Mouse (Mus musculus): ENCODE data around the gene Vwa8. TPM values are rescaled to one million over a fixed set of nuclear protein-coding genes. Genes with fewer than 3 reads are reported as not detected.

Vwa8 gene
- polyA plus RNA-seq, 2 experiments = 6.4 to 8.3 TPM

- no peak for ATAC-seq (ENCODE audit: insufficient read depth)
- Histone ChIP-seq H3K27ac (no peak overlapping the region), H3K27me3 (ENCODE audit: control insufficient read depth, insufficient read depth, low read length) (no peaks in the 10 kb centered on the region), H3K4me3 (ENCODE audit: insufficient read depth in 1 of 2, low read depth in 2 of 2, low read length in 2 of 2) (no peak overlapping the region), H3K9me3 (ENCODE audit: control insufficient read depth, low read length) (no peaks in the 10 kb centered on the region), H3K36me3 (replicated peaks; ENCODE audit: control insufficient read depth, insufficient read depth, low read depth) (no peaks in the 10 kb centered on the region), H3K4me1 (replicated peaks; ENCODE audit: control insufficient read depth in 2 of 2, insufficient read depth in 2 of 2, low read length in 1 of 2) (no peaks in the 10 kb centered on the region), H3K4me2 (ENCODE audit: low read depth) (no peak overlapping the region), H3K9ac (replicated peaks) (no peak overlapping the region)
- no peak for DNase-seq (ENCODE audit: low read depth in 3 of 3, low spot score in 3 of 3)
- TF ChIP-seq CTCF (IDR thresholded peaks at IDR 0.05; ENCODE audit: low read depth) (no peak), EP300 (IDR thresholded peaks at IDR 0.05; ENCODE audit: low read depth) (no peak)
- 70% methylated on average over 11 of the region's 11 CpGs for WGBS (ENCODE audit: insufficient replicate concordance)
Measured at GRCm38 (mm10) chr14:79049544-79049943, 200.7 kb downstream of the Vwa8 start.

- TF ChIP-seq CTCF (IDR thresholded peaks at IDR 0.05; ENCODE audit: low read depth) (no peak), EP300 (IDR thresholded peaks at IDR 0.05; ENCODE audit: low read depth) (no peak)
- no peak for ATAC-seq (ENCODE audit: insufficient read depth)
- no peaks in the 10 kb centered on the region for H3K4me1 ChIP-seq (replicated peaks; ENCODE audit: control insufficient read depth in 2 of 2, insufficient read depth in 2 of 2, low read length in 1 of 2)
- DNase-seq (ENCODE audit: low read depth in 3 of 3, low spot score in 3 of 3) = no peak
- H3K27me3 ChIP-seq (ENCODE audit: control insufficient read depth, insufficient read depth, low read length) = no peaks in the 10 kb centered on the region
- no peak overlapping the region for H3K4me3 ChIP-seq (ENCODE audit: insufficient read depth in 1 of 2, low read depth in 2 of 2, low read length in 2 of 2)
- no peaks in the 10 kb centered on the region for H3K36me3 ChIP-seq (replicated peaks; ENCODE audit: control insufficient read depth, insufficient read depth, low read depth)
- no peak overlapping the region for H3K9ac ChIP-seq (replicated peaks)
- WGBS (ENCODE audit: insufficient replicate concordance) = 76% methylated on average over 3 of the region's 3 CpGs
- no peak overlapping the region for H3K27ac ChIP-seq
- H3K4me2 ChIP-seq (ENCODE audit: low read depth) = no peak overlapping the region
- no peaks in the 10 kb centered on the region for H3K9me3 ChIP-seq (ENCODE audit: control insufficient read depth, low read length)
Measured at GRCm38 (mm10) chr14:79065636-79066035, 216.8 kb downstream of the Vwa8 start.

GRCm38 (mm10) chr14:79069515-79069914 is 220.7 kb downstream of the Vwa8 start:
- Histone ChIP-seq H3K27me3 (ENCODE audit: control insufficient read depth, insufficient read depth, low read length) (no peaks in the 10 kb centered on the region), H3K27ac (no peak overlapping the region), H3K9me3 (ENCODE audit: control insufficient read depth, low read length) (no peaks in the 10 kb centered on the region), H3K4me3 (ENCODE audit: insufficient read depth in 1 of 2, low read depth in 2 of 2, low read length in 2 of 2) (no peak overlapping the region), H3K9ac (replicated peaks) (no peak overlapping the region), H3K4me1 (replicated peaks; ENCODE audit: control insufficient read depth in 2 of 2, insufficient read depth in 2 of 2, low read length in 1 of 2) (no peaks in the 10 kb centered on the region), H3K36me3 (replicated peaks; ENCODE audit: control insufficient read depth, insufficient read depth, low read depth) (no peaks in the 10 kb centered on the region), H3K4me2 (ENCODE audit: low read depth) (no peak overlapping the region)
- 85% methylated on average over 1 of the region's 1 CpGs for WGBS (ENCODE audit: insufficient replicate concordance)
- no peak for ATAC-seq (ENCODE audit: insufficient read depth)
- no peak for DNase-seq (ENCODE audit: low read depth in 3 of 3, low spot score in 3 of 3)
- TF ChIP-seq CTCF (IDR thresholded peaks at IDR 0.05; ENCODE audit: low read depth) (no peak), EP300 (IDR thresholded peaks at IDR 0.05; ENCODE audit: low read depth) (no peak)

GRCm38 (mm10) chr14:79074786-79075185 is 225.9 kb downstream of the Vwa8 start:
- WGBS (ENCODE audit: insufficient replicate concordance) = 79% methylated on average over 8 of the region's 8 CpGs
- no peak overlapping the region for H3K9ac ChIP-seq (replicated peaks)
- DNase-seq (ENCODE audit: low read depth in 3 of 3, low spot score in 3 of 3) (no peak), ATAC-seq (ENCODE audit: insufficient read depth) (no peak)
- H3K4me3 ChIP-seq (ENCODE audit: insufficient read depth in 1 of 2, low read depth in 2 of 2, low read length in 2 of 2) = no peak overlapping the region
- H3K4me2 ChIP-seq (ENCODE audit: low read depth) = no peak overlapping the region
- H3K36me3 ChIP-seq (replicated peaks; ENCODE audit: control insufficient read depth, insufficient read depth, low read depth) = no peaks in the 10 kb centered on the region
- no peak overlapping the region for H3K27ac ChIP-seq
- TF ChIP-seq EP300 (IDR thresholded peaks at IDR 0.05; ENCODE audit: low read depth) (no peak), CTCF (IDR thresholded peaks at IDR 0.05; ENCODE audit: low read depth) (no peak)
- H3K4me1 ChIP-seq (replicated peaks; ENCODE audit: control insufficient read depth in 2 of 2, insufficient read depth in 2 of 2, low read length in 1 of 2) = no peaks in the 10 kb centered on the region
- H3K27me3 ChIP-seq (ENCODE audit: control insufficient read depth, insufficient read depth, low read length) = no peaks in the 10 kb centered on the region
- H3K9me3 ChIP-seq (ENCODE audit: control insufficient read depth, low read length) = no peaks in the 10 kb centered on the region

- H3K27ac ChIP-seq = no peak overlapping the region
- no peaks in the 10 kb centered on the region for H3K36me3 ChIP-seq (replicated peaks; ENCODE audit: control insufficient read depth, insufficient read depth, low read depth)
- H3K9me3 ChIP-seq (ENCODE audit: control insufficient read depth, low read length) = no peaks in the 10 kb centered on the region
- ATAC-seq (ENCODE audit: insufficient read depth) (no peak), DNase-seq (ENCODE audit: low read depth in 3 of 3, low spot score in 3 of 3) (no peak)
- TF ChIP-seq CTCF (IDR thresholded peaks at IDR 0.05; ENCODE audit: low read depth) (no peak), EP300 (IDR thresholded peaks at IDR 0.05; ENCODE audit: low read depth) (no peak)
- no peak overlapping the region for H3K9ac ChIP-seq (replicated peaks)
- no peak overlapping the region for H3K4me2 ChIP-seq (ENCODE audit: low read depth)
- WGBS (ENCODE audit: insufficient replicate concordance) = 66% methylated on average over 9 of the region's 9 CpGs
- H3K4me3 ChIP-seq (ENCODE audit: insufficient read depth in 1 of 2, low read depth in 2 of 2, low read length in 2 of 2) = no peak overlapping the region
- H3K4me1 ChIP-seq (replicated peaks; ENCODE audit: control insufficient read depth in 2 of 2, insufficient read depth in 2 of 2, low read length in 1 of 2) = no peaks in the 10 kb centered on the region
- no peaks in the 10 kb centered on the region for H3K27me3 ChIP-seq (ENCODE audit: control insufficient read depth, insufficient read depth, low read length)
Measured at GRCm38 (mm10) chr14:79076560-79077300, 227.9 kb downstream of the Vwa8 start.
